Mouse (Mus musculus): Measurements from ENCODE around the gene Atf6.

Gene Atf6

DNA sequence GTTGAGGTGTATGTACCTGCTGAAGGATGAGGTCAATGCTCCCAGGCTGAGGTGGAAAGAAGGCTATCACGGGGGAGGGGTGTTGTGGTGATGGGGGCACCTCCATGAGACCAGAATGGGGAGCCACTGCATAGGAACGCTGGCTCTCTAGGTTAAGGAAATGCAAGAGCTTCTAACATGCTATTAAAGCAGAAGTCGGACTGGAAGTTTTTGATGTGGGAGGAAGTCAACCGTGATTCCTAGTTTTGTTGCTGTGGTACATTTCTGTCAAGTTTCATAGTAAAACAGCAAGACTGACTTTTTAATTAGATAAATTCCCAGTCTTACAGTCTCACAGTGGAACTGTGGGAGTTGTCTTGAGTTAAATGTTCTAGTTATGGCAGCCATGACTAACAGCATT, 161.5 kb downstream of the Atf6 start:
- ChIA-PET CTCF (no interaction called here), POLR2A (interaction anchor here in 1 of 4 experiments (1.1 kb wide), 1 partner anchor 161 kb away, joined by 3 read pairs; no protein-coding TSS in a partner anchor)

DNA sequence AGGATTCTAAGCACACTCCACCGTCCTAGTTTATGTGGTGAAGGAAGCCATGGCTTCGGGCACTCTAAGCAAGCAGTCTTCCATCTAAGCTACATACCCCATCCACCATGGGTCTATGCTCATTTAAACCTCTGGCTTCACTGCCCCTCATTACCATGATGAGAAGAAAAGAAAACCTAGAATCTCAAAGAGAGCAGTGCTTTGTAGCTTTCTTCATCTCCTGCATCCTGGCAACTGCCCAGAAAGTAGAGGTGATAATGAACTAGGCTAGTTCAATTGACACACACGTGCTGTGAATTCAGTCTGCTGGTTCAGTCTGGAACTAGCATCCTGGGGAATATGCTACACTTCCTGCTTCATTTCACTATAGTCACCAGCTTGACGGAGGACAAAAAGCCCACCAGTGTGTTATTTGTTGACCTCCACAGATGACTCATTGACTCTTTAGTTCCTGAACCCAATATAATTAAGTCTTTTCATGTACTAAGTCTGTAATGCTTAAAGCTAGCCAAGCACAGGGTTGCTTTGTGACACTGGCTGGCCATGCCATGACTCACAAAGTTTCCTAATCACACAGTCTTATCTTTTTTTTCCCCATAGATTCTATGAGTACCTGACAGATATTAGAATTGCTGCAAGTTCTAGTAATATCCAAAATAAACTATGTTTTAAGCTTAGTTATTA, 162.5 kb downstream of the Atf6 start:
- CTCF ChIA-PET, result no interaction called here
- POLR2A ChIA-PET, result interaction anchor here in 1 of 4 experiments (0.6 to 1.1 kb wide), 2 partner anchors 69 to 162 kb away, joined by 3 to 4 read pairs; no protein-coding TSS in a partner anchor

DNA sequence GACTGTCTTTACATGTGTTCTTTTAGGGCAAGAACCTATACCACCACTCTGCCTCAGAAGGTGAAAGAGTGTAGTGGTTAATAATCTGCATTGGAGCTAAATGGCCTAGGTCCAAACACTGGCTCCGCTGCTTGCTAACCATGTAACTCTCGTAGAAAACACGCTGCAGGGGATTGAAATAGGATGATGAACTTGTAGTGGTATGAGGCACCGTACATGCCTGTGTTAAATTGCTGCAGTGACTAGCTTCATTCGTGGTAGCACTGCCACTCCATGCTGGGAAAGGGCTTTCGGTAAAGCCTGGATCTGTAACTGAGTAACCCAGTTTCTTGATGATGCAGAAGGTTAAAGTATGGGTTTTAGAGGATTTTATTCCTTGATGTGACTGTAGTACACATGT, 163.5 kb downstream of the Atf6 start:
- ChIA-PET POLR2A (no interaction called here), CTCF (no interaction called here)

DNA sequence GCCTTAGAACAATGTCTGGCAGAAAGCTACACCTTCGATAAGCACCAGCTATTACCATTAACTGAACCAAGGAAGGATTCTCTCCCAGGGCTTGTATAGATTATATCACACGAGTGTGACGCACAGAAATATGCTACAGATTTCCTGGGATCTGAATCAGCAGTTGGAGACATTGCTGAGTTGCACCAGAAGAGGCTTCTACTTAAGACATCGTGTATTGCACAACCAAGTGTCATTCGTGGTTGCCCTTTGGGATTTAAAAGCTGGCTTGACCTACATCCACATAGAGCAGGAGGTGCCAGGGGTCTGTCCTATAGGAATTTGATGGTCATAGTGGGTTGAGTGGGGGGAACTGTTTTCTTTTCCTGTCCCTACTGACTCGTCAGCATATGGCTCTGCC, 164.6 kb downstream of the Atf6 start:
- ChIA-PET CTCF (no interaction called here), POLR2A (no interaction called here)

DNA sequence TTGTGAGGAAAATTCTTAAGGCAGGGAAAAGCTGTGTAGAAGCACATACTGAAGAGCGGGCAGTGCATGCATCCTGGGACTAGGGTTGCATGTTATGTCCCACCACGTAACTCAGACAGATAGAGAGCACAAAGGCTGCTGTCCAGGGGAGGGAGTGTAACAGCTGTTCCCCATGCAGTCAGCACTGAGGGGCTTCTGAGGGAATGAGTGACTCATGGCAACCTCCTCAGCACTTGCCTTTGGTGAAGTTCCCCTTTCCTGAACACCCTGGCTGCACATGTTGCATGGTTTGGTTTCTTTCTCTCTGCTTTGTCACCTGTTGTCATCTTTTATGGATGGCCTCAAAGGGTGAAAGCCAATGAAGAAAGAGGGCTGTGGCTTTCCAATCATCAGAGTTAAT, 165.3 kb downstream of the Atf6 start:
- CTCF ChIA-PET, result no interaction called here
- POLR2A ChIA-PET, result no interaction called here

GRCm38 (mm10) chr1:170701582-170701981, 166.0 kb downstream of the Atf6 start:
- CTCF ChIA-PET, result no interaction called here
- POLR2A ChIA-PET, result no interaction called here

DNA sequence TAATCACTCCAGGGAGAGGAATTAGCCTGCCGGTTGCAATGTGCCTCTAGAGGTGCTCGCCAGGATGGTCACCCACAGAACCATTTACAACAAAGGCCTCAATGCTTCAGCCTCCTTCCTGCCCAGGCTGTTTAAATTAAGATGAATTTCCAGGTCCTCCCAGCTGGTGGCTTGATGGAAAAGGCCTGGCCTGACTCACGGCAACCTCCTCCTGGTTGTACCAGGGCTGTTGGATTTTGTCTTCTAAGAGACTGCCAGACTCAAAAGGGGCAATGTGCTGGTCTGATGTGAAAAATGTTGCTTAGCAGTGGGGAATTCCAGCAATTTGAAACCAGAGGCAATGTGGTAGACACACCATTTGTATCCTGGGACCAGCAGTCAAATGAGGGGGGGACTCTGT, 166.4 kb downstream of the Atf6 start:
- ChIA-PET POLR2A (no interaction called here), CTCF (no interaction called here)

- POLR2A ChIA-PET, result interaction anchor here in 2 of 4 experiments (0.5 to 1.0 kb wide), 3 partner anchors 131 to 192 kb away, joined by 3 to 4 read pairs (median 4); no protein-coding TSS in a partner anchor
- CTCF ChIA-PET, result no interaction called here
These were observed 167.0 kb downstream of the Atf6 start for GRCm38 (mm10) chr1:170700496-170701027.

DNA sequence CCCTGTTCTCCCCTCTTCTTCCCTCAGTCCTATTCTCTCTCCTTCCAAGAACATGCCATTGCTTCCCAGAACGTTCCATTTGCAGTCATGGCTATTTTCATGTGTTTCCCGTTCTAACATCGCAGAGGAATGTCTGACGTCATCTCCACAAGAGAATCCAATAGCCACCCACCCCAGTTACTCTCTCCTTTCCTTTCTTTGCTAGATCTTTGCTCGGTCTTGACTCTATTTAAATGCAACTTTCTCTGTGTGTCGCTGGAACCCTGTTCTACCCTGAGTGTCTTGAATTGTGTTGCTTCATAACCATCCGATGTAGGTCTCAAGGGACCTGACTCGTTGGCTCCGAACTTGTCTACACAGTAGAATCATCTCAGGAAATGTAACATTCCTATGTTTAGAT, 168.0 kb downstream of the Atf6 start:
- POLR2A ChIA-PET, result no interaction called here
- CTCF ChIA-PET, result no interaction called here

DNA sequence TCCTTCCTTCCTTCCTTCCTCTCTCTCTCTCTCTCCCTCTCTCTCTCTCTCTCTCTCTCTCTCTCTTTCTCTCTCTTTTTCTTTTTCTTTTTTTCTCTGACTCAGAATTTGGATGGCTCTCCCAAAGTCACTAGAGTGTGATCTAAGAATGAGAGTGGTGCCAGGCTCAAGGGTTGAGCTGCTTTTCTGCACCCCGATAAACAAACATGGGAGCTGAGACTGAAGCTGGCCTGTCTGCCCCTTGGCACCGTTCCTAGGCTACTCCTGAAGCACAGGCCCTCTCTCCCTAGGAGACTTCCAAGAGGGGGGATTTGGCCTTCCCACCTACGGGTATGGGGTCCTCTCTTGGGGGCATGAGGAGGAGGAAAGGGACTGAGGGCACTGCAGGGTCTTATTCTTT, 168.8 kb downstream of the Atf6 start:
- CTCF ChIA-PET, result interaction anchor here in 1 of 4 experiments (0.6 kb wide), 1 partner anchor 162 kb away, joined by 4 read pairs; no protein-coding TSS in a partner anchor
- POLR2A ChIA-PET, result interaction anchor here in 1 of 4 experiments (0.9 kb wide), 1 partner anchor 44 kb away, joined by 4 read pairs; no protein-coding TSS in a partner anchor

GRCm38 (mm10) chr1:170697771-170698356, 169.7 kb downstream of the Atf6 start:
- CTCF ChIA-PET, result no interaction called here
- POLR2A ChIA-PET, result interaction anchor here in 1 of 4 experiments (0.9 kb wide), 1 partner anchor 45 kb away, joined by 4 read pairs; no protein-coding TSS in a partner anchor

GRCm38 (mm10) chr1:170696996-170697395, 170.6 kb downstream of the Atf6 start:
- POLR2A ChIA-PET, result interaction anchor here in 3 of 4 experiments (0.5 to 3.0 kb wide), 9 partner anchors 10 to 524 kb away, joined by 3 to 16 read pairs (median 4); partner anchors contain the start of gene Atf6 (in 1 of the 3)

GRCm38 (mm10) chr1:170695326-170695725, 172.2 kb downstream of the Atf6 start:
- CTCF ChIA-PET, result no interaction called here
- POLR2A ChIA-PET, result interaction anchor here in 3 of 4 experiments (0.6 to 3.0 kb wide), 8 partner anchors 8 to 176 kb away, joined by 3 to 16 read pairs (median 4); partner anchors contain the start of gene Atf6 (in 1 of the 3)

More at GRCm38 (mm10) chr1:170696996-170697395, 170.6 kb downstream of the Atf6 start:
- CTCF ChIA-PET, result interaction anchor here in 1 of 4 experiments (1.0 kb wide), 1 partner anchor 300 kb away, joined by 3 read pairs; no protein-coding TSS in a partner anchor

GRCm38 (mm10) chr1:170694821-170695291, 172.7 kb downstream of the Atf6 start:
- ChIA-PET POLR2A (interaction anchor here in 3 of 4 experiments (0.6 to 3.0 kb wide), 10 partner anchors 13 to 808 kb away, joined by 3 to 16 read pairs (median 3); partner anchors contain the start of gene Atf6 (in 1 of the 3)), CTCF (no interaction called here)

- POLR2A ChIA-PET, result no interaction called here
- CTCF ChIA-PET, result no interaction called here
These were observed 176.3 kb downstream of the Atf6 start for GRCm38 (mm10) chr1:170691301-170691700.

DNA sequence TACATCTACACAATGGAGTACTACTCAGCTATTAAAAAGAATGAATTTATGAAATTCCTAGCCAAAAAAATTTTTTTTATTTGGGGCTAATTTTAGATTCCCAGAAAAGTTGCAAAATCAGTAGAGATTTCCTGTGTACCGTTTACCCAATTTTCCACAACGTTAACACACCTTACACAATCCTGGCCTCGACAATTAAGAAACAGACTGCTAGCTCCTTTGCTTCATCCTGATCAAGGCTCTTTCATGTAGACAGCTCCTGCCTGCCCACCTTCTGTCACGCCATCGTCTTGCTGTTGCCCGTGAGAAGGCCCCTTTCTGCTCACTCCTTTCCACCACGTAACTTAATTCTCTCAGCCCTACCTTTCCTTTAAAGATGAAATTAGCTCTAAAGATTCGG, 177.8 kb downstream of the Atf6 start:
- ChIA-PET POLR2A (no interaction called here), CTCF (no interaction called here)

GRCm38 (mm10) chr1:170683863-170684262, 183.7 kb downstream of the Atf6 start:
- POLR2A ChIA-PET, result interaction anchor here in 1 of 4 experiments (0.6 kb wide), 1 partner anchor 42 kb away, joined by 7 read pairs; no protein-coding TSS in a partner anchor
- CTCF ChIA-PET, result no interaction called here

GRCm38 (mm10) chr1:170679624-170680023, 187.9 kb downstream of the Atf6 start:
- ChIA-PET CTCF (no interaction called here), POLR2A (no interaction called here)

DNA sequence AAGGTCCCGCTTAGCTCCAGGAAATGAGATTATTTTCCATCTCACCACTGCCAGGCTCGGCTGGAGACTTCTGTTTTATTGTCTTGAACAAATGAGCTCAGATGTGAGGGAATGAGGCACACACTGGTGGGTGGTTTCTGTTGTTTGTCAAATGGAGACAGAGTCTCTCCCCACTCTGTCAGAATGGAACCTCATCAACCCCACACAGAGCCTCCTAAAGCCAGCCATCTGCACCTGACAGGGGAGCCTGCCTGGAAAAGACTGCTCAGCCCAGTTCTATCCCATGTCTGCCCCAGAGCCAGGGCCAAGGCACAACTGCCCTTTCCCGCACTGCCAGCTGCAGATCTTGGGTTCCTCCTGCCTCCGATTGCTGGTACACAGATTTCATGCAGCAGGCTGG, 188.7 kb downstream of the Atf6 start:
- CTCF ChIA-PET, result no interaction called here
- POLR2A ChIA-PET, result interaction anchor here in 1 of 4 experiments (0.6 kb wide), 1 partner anchor 376 kb away, joined by 3 read pairs; no protein-coding TSS in a partner anchor

DNA sequence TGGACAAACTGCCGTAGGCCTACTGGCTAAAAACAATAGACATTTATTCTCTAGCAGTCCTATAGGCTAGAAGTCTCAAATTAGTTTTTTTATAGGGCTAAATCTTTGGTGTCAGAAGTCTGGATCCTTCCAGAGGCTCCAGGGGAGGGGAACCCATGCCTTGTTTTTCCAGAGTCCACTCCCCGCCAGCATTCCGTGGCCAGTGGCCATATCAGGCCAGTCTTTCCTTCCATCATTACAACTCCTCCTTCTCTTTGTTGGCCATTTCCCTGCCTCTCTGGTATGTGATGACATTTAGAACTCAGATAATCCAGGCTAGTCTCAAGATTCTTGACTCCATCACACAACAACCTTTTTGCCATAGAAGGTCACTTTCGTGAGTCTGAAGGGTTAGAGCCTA, 189.9 kb downstream of the Atf6 start:
- ChIA-PET CTCF (no interaction called here), POLR2A (no interaction called here)
